Mouse (Mus musculus) cerebellum, adult 18-20 months (tissue): ENCODE results near the gene Sept9.

Experiments
- DNase-seq, 2 experiments: peaks; one replicate each; pipeline ENCODE4 v3.0.0; 2021

The Sept9 gene

GRCm38 (mm10) chr11:117176304-117176703 is 23.2 kb upstream of the Sept9 start:
- peak in 1 of 2 experiments; percentile 42 for DNase-seq

- DNase-seq = peak in 1 of 2 experiments; percentile 16
These were observed 22.6 kb upstream of the Sept9 start for GRCm38 (mm10) chr11:117176900-117177299.

GRCm38 (mm10) chr11:117177303-117177979 is 22.0 kb upstream of the Sept9 start:
- DNase-seq = peak; percentile 91 to 95

- DNase-seq = no peak
These were observed 19.6 kb upstream of the Sept9 start for GRCm38 (mm10) chr11:117179902-117180301.

GRCm38 (mm10) chr11:117182808-117183207 is 16.7 kb upstream of the Sept9 start:
- DNase-seq = no peak

- DNase-seq = no peak
These were observed 16.2 kb upstream of the Sept9 start for GRCm38 (mm10) chr11:117183299-117183698.

GRCm38 (mm10) chr11:117183841-117184240 is 15.6 kb upstream of the Sept9 start:
- DNase-seq = no peak

- no peak for DNase-seq
These were observed 14.2 kb upstream of the Sept9 start for GRCm38 (mm10) chr11:117185076-117185933.

GRCm38 (mm10) chr11:117191524-117191923 is 7.9 kb upstream of the Sept9 start:
- DNase-seq = no peak

- no peak for DNase-seq
These were observed 5.0 kb upstream of the Sept9 start for GRCm38 (mm10) chr11:117194475-117194937.

GRCm38 (mm10) chr11:117195616-117196015 is 3.8 kb upstream of the Sept9 start:
- DNase-seq = no peak

- no peak for DNase-seq
These were observed 2.8 kb upstream of the Sept9 start for GRCm38 (mm10) chr11:117196681-117197080.

GRCm38 (mm10) chr11:117198122-117198521 is 1.3 kb upstream of the Sept9 start:
- DNase-seq = no peak

GRCm38 (mm10) chr11:117201846-117202245 is 2.4 kb downstream of the Sept9 start:
- no peak for DNase-seq

GRCm38 (mm10) chr11:117204606-117205005 is 5.1 kb downstream of the Sept9 start:
- no peak for DNase-seq

- no peak for DNase-seq
These were observed 5.6 kb downstream of the Sept9 start for GRCm38 (mm10) chr11:117205042-117205441.

- no peak for DNase-seq
These were observed 6.0 kb downstream of the Sept9 start for GRCm38 (mm10) chr11:117205447-117205846.

GRCm38 (mm10) chr11:117207436-117207835 is 8.0 kb downstream of the Sept9 start:
- no peak for DNase-seq

- DNase-seq = peak in 1 of 2 experiments; percentile 7
These were observed 8.8 kb downstream of the Sept9 start for GRCm38 (mm10) chr11:117208151-117208673.

GRCm38 (mm10) chr11:117216713-117217112 is 17.3 kb downstream of the Sept9 start:
- DNase-seq = no peak

- DNase-seq = no peak
These were observed 18.6 kb downstream of the Sept9 start for GRCm38 (mm10) chr11:117218070-117218469.

GRCm38 (mm10) chr11:117218498-117218897 is 19.0 kb downstream of the Sept9 start:
- no peak for DNase-seq

GRCm38 (mm10) chr11:117220777-117221176 is 21.3 kb downstream of the Sept9 start:
- no peak for DNase-seq

- no peak for DNase-seq
These were observed 21.7 kb downstream of the Sept9 start for GRCm38 (mm10) chr11:117221182-117221581.
